Mouse (Mus musculus) heart, adult 18-20 months (tissue): ENCODE measurements at regions not wholly inside any gene's neighbourhood (a gene's known extent, or its start where the extent isn't known, plus 50 kb on each side); places are given as distances from the start of the nearest gene placed in this dataset.
"Not testable (repeated sequence)": the region's sequence is repeated elsewhere in the genome, so short reads cannot be mapped to it uniquely, and the experiment has no call there.

Experiments
- DNase-seq, 2 experiments: peaks; one replicate each; pipeline ENCODE4 v3.0.0; 2021 to 2022; ENCODE audit warnings: mixed read lengths in 1 of 2

- no peak for DNase-seq
Observed at GRCm38 (mm10) chr12:115121259-115121658, 926.3 kb upstream of the Zfp386 start.

GRCm38 (mm10) chr12:115121899-115122298 lies 925.6 kb upstream of the Zfp386 start:
- DNase-seq: no peak

DNA sequence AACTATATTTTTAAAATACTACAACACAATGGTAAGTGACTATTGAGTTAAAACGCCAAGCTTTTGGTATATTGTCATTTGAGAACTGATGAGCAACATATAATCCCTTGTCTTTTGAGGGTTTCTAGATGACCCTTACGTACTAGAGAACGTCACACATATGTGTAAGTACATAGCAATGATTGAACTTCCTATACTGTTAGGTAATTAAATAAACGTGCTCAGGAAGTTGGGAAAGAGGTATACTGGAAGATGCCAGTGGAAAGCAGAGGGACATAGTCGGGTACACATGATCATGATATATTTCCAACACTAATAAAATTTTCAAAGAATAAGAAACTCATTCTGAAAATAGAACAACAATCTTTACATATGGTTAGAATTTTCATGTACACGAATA lies 914.6 kb upstream of the Zfp386 start:
- DNase-seq: not testable (repeated sequence)

DNA sequence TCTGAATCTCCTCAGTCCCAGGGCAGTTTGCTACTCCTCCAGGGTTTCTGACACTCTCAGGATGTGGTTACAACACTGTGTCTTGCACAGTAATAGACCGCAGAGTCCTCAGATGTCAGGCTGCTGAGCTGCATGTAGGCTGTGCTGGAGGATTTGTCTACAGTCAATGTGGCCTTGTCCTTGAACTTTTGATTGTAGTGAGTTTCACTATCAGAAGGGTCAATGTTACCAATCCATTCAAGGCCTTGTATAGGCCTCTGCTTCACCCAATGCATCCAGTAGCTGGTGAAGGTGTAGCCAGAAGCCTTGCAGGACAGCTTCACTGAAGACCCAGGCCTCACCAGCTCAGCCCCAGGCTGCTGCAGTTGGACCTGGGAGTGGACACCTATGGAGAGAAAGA lies 902.1 kb upstream of the Zfp386 start:
- not testable (repeated sequence) for DNase-seq

- not testable (repeated sequence) for DNase-seq
Observed at GRCm38 (mm10) chr12:115146471-115146870, 901.1 kb upstream of the Zfp386 start.

DNA sequence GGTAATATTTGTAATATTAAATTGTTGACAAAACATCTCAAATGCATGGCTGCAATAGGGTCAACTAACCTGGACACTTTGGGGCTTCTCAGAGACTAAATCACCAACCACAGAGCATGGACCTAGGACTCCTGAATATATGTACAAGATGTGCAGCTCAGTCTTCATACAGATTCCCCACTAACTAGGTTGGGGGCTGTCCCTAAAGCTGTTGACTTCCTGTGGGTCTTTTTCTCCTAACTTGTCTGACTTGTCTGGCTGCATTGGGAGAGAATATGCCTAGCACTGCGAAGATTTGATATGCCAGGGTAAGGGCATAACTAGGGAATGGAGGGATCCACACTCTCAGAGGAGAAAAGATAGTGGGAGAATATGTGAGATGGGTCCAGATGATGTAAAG lies 895.6 kb upstream of the Zfp386 start:
- not testable (repeated sequence) for DNase-seq

GRCm38 (mm10) chr12:115158231-115158630 lies 889.3 kb upstream of the Zfp386 start:
- peak in 1 of 2 experiments; percentile 9 for DNase-seq

- not testable (repeated sequence) for DNase-seq
Observed at GRCm38 (mm10) chr12:115158717-115159232, 888.7 kb upstream of the Zfp386 start.

GRCm38 (mm10) chr12:115165499-115165898 lies 882.0 kb upstream of the Zfp386 start:
- DNase-seq: peak in 1 of 2 experiments; percentile 16

DNA sequence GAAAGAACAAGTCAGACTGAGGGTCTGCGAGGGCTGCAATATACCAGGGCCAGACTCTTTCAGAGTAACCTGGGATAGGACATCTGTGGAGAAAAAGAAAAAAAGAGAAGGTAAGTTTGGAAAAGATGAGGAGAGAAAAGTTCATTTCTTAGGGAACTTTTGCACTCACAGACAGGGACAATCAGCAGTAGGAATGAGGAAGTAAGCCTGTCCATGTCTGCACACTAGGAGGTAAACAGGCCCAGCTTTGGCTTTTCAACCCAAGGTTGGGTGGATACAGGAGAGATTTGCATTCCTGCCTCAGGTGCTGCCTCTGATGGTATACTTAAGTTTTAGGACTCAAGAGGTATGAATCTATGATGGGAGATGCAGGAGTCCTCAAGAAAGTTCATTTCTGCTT lies 881.5 kb upstream of the Zfp386 start:
- not testable (repeated sequence) for DNase-seq

DNA sequence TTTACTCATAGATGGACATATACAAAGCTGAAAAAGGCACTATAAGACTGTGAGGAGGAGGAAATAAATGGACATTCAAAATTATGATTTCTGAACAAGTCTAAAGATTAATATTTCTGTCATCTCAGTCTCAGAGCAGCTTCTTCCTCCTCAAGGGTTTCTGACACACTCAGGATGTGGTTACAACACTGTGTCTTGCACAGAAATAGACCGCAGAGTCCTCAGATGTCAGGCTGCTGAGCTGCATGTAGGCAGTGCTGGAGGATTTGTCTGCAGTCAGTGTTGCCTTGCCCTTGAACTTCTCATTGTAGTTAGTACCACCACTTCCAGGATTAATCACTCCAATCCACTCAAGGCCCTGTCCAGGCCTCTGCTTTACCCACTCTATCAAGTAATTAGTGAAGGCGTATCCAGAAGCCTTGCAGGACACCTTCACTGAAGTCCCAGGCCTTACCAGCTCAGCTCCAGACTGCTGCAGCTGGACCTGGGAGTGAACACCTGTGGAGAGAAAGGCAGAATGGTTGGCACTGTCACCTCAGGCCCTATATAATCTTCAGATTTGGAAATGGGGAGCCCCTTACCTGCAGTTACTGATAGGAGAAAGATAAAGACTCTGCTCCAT lies 853.9 kb upstream of the Zfp386 start:
- peak in 1 of 2 experiments; percentile 14 for DNase-seq

GRCm38 (mm10) chr12:115197322-115198117 lies 850.0 kb upstream of the Zfp386 start:
- no peak for DNase-seq

GRCm38 (mm10) chr12:115207833-115208448 lies 839.6 kb upstream of the Zfp386 start:
- DNase-seq: not testable (repeated sequence)

GRCm38 (mm10) chr12:115222671-115223070 lies 824.9 kb upstream of the Zfp386 start:
- no peak for DNase-seq

GRCm38 (mm10) chr12:115229965-115230364 lies 817.6 kb upstream of the Zfp386 start:
- no peak for DNase-seq

DNA sequence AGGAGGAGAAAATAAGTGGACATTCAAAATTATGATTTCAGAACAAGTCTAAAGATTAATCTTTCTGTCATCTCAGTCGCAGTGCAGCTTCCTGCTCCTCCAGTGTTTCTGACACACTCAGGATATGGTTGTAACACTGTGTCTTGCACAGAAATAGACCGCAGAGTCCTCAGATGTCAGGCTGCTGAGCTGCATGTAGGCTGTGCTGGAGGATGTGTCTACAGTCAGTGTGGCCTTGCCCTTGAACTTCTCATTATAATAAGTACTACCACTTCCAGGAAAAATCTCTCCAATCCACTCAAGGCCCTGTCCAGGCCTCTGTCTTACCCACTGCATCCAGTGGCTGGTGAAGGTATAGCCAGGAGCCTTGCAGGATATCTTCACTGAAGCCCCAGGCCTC lies 804.9 kb upstream of the Zfp386 start:
- not testable (repeated sequence) for DNase-seq

GRCm38 (mm10) chr12:115247298-115247697 lies 800.2 kb upstream of the Zfp386 start:
- not testable (repeated sequence) for DNase-seq

DNA sequence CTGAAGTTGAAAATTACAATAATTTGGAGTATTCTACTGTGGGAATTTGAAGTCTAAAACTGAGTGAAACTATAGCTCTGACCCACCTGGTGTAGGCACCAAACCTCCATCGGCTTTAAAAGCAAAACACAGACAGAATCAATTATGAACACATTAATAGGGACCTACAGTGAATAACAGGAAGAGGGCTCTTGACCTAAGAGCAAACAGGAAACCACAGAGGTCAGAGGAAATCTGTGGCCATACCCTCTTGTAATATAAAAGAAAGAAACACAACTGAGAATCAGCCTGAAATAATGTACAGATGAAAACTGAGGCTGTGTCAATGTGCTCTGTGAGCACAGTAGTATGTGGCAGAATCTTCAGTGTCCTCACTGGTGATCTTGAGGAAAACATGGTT lies 789.7 kb upstream of the Zfp386 start:
- no peak for DNase-seq

GRCm38 (mm10) chr12:115258744-115259143 lies 788.8 kb upstream of the Zfp386 start:
- no peak for DNase-seq

GRCm38 (mm10) chr12:115262431-115262830 lies 785.1 kb upstream of the Zfp386 start:
- DNase-seq: not testable (repeated sequence)

GRCm38 (mm10) chr12:115276749-115277148 lies 770.8 kb upstream of the Zfp386 start:
- DNase-seq: not testable (repeated sequence)

DNA sequence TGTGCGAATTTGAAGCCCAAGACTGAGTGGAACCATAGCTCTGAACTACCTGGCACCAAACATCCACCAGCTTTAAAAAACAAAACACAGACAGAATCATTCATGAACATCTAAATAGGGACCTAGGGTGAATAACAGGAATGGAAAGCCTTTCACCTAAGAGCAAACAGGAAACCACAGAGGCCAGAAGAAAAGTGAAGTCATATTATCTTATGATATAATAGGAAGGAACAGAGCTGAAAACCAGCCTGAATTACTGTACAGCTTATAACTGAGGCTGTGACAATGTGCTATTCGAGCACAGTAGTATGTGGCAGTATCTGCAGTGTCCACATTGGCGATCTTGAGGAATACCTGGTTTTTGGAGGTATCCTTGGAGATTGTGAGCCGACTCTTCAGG lies 753.8 kb upstream of the Zfp386 start:
- DNase-seq: not testable (repeated sequence)

GRCm38 (mm10) chr12:115298041-115298440 lies 749.5 kb upstream of the Zfp386 start:
- not testable (repeated sequence) for DNase-seq
